Mouse (Mus musculus): Measurements from ENCODE around the gene Phf23.

GRCm38 (mm10) chr11:70014051-70014450, 18.5 kb downstream of the Phf23 start:
- TF ChIP-seq CTCF (IDR thresholded peaks at IDR 0.05; ENCODE audit: borderline replicate concordance, insufficient read depth, low read depth, low read length) (no peak), POLR2A (IDR thresholded peaks at IDR 0.05; ENCODE audit: borderline replicate concordance, insufficient read depth, low read length) (no peak)
